Mouse (Mus musculus): ENCODE measurements around the gene Sec63.

DNA sequence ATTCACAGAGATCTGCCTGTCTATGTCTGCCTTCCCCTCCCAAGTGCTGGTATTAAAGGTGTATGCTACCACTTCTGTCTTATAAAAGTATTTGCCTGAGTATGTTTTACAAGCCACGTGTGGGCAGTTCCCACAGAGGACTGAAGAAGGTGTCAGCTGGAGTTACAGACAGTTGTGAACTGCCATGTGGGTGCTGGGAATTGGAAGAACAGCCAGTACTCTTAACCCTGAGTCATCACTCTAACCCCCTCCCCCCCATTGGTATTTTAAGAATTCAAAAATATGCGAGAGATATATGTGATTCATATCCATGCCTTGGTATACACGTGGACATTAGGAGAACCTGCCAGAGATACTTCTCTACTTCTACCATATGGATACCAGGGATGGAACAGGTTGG is 20.4 kb downstream of the Sec63 start:
- TF ChIP-seq CTCF (IDR thresholded peaks at IDR 0.05; ENCODE audit: borderline replicate concordance, control insufficient read depth, extremely low read depth, insufficient read depth, low read length, poor library complexity), result no peak
- no peak for TF ChIP-seq POLR2A (IDR thresholded peaks at IDR 0.05; ENCODE audit: control insufficient read depth, extremely low read depth, insufficient read depth, low read length, poor library complexity)

Data from thymus, adult 2 months (tissue).